ENCODE assay signal across 8 mouse cellular contexts in the genomic region with DNA sequence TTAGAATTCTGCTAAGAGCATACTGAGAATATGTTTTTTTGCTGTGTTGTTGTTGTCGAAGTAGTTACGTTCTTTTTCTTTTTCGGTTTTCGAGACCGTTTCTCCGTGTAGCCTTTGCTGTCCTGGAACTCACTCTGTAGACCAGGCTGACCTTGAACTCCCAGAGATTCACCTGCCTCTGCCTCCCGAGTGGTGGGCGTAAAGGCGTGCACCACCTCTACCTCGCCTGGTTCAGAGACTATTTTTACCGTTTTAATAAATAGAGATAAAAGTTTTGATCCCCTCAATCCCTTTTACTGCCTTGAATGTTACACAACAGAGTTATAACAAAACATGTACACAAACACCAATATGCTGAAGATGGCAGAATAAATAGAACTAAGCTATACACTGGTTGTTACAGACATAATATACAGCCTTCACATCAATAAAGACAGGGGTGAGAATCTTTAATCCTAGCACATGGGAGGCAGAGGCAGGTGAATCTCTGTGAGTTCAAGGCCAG. TPM values are rescaled to one million over a fixed set of nuclear protein-coding genes. Genes with fewer than 3 reads are reported as not detected.
DNase-seq lines count a peak whose midpoint lies in the region; ATAC-seq and TF ChIP-seq lines count a peak whose summit lies in the region.

No protein-coding gene starts in this region.

- no peak for TF ChIP-seq POLR2A in small intestine, adult 2 months (IDR thresholded peaks at IDR 0.05; ENCODE audit: low read depth, low read length)

- H3K27me3 ChIP-seq in lung, postnatal 0 days (replicated peaks; ENCODE audit: insufficient read depth, low read length) = no peaks in the 10 kb centered on the region
- H3K27me3 ChIP-seq in forebrain, embryonic 11.5 days (ENCODE audit: control insufficient read depth, insufficient read depth, low read length) = no peaks in the 10 kb centered on the region
- peaks cover 4% of the 10 kb centered on the region; the same call in 1 of the 2 replicates for H3K27me3 ChIP-seq in limb, embryonic 13.5 days
- H3K27me3 ChIP-seq in small intestine, adult 2 months (ENCODE audit: control insufficient read depth, insufficient read depth, low read length) = no peaks in the 10 kb centered on the region; the same call in 1 of the 2 replicates

- peak overlapping the region; percentile 33 for H3K4me3 ChIP-seq in lung, postnatal 0 days (ENCODE audit: low read depth, low read length)
- H3K4me3 ChIP-seq in forebrain, embryonic 11.5 days (ENCODE audit: low read depth, low read length) = peak overlapping the region; percentile 33
- peak overlapping the region; percentile 45 for H3K4me3 ChIP-seq in limb, embryonic 13.5 days
- peak overlapping the region; percentile 51 for H3K4me3 ChIP-seq in small intestine, adult 2 months (ENCODE audit: low read depth, low read length)

- H3K9me3 ChIP-seq in lung, postnatal 0 days (ENCODE audit: low read length) = no peaks in the 10 kb centered on the region
- no peaks in the 10 kb centered on the region for H3K9me3 ChIP-seq in forebrain, embryonic 11.5 days (ENCODE audit: control insufficient read depth, low read length)
- H3K9me3 ChIP-seq in limb, embryonic 13.5 days = no peaks in the 10 kb centered on the region

- peak overlapping the region; percentile 58 for H3K4me2 ChIP-seq in lung, postnatal 0 days (replicated peaks; ENCODE audit: low read depth, low read length)
- peak overlapping the region; percentile 55 for H3K4me2 ChIP-seq in forebrain, embryonic 11.5 days (ENCODE audit: low read depth, low read length, severe bottlenecking)
- peak overlapping the region; percentile 71 for H3K4me2 ChIP-seq in limb, embryonic 13.5 days (replicated peaks)

- no peak overlapping the region for H3K9ac ChIP-seq in lung, postnatal 0 days (replicated peaks; ENCODE audit: low read depth)
- peak overlapping the region; percentile 35; the same call in 1 of the 2 replicates for H3K9ac ChIP-seq in forebrain, embryonic 11.5 days (ENCODE audit: low read length)
- peak overlapping the region; percentile 63 for H3K9ac ChIP-seq in limb, embryonic 13.5 days

- no peak for TF ChIP-seq CTCF in lung, postnatal 0 days (IDR thresholded peaks at IDR 0.05)
- no peak for TF ChIP-seq CTCF in small intestine, adult 2 months (IDR thresholded peaks at IDR 0.05; ENCODE audit: extremely low read depth, insufficient read length, insufficient replicate concordance, low read depth, low read length)

- H3K36me3 ChIP-seq in lung, postnatal 0 days (ENCODE audit: insufficient read depth, low read length) = no peaks in the 10 kb centered on the region
- H3K36me3 ChIP-seq in forebrain, embryonic 11.5 days (ENCODE audit: control insufficient read depth, insufficient read depth, low read length) = no peaks in the 10 kb centered on the region
- H3K36me3 ChIP-seq in limb, embryonic 13.5 days = no peaks in the 10 kb centered on the region
- no peaks in the 10 kb centered on the region for H3K36me3 ChIP-seq in small intestine, adult 2 months (ENCODE audit: control insufficient read depth, insufficient read depth, low read length)

- 0 out of 2 replicates have a peak overlapping the region, but pooled peaks have one; percentile 10 for H3K27ac ChIP-seq in lung, postnatal 0 days (ENCODE audit: low read length)
- H3K27ac ChIP-seq in forebrain, embryonic 11.5 days (ENCODE audit: low read depth, low read length) = no peak overlapping the region
- no peak overlapping the region for H3K27ac ChIP-seq in limb, embryonic 13.5 days
- H3K27ac ChIP-seq in small intestine, adult 2 months (ENCODE audit: insufficient read depth, low read depth, low read length) = no peak overlapping the region

- WGBS in lung, postnatal 0 days = 52% methylated on average over 11 of the region's 11 CpGs
- WGBS in forebrain, embryonic 11.5 days = 71% methylated on average over 11 of the region's 11 CpGs
- WGBS in limb, embryonic 13.5 days = 57% methylated on average over 11 of the region's 11 CpGs
- 51% methylated on average over 11 of the region's 11 CpGs for WGBS in small intestine, adult 2 months

- no peaks in the 10 kb centered on the region for H3K4me1 ChIP-seq in lung, postnatal 0 days (ENCODE audit: insufficient read depth, low read depth, low read length)
- no peaks in the 10 kb centered on the region for H3K4me1 ChIP-seq in forebrain, embryonic 11.5 days (replicated peaks; ENCODE audit: control insufficient read depth, insufficient read depth, low read length)
- H3K4me1 ChIP-seq in limb, embryonic 13.5 days = peaks cover 11% of the 10 kb centered on the region
- H3K4me1 ChIP-seq in small intestine, adult 2 months (ENCODE audit: control insufficient read depth, insufficient read depth, insufficient read length, low read length) = no peaks in the 10 kb centered on the region

- no peak for ATAC-seq in lung, postnatal 0 days
- no peak for ATAC-seq in forebrain, embryonic 11.5 days (replicated peaks; ENCODE audit: low FRiP score)
- no peak for ATAC-seq in limb, embryonic 13.5 days (ENCODE audit: low FRiP score, low read depth)
- no peak for ATAC-seq in CD4-positive, CD25-positive, alpha-beta regulatory T cell, adult 4 months

- TF ChIP-seq EP300 in lung, postnatal 0 days (IDR thresholded peaks at IDR 0.05) = no peak

- no peak for DNase-seq in lung, postnatal 0 days (ENCODE audit: low spot score)
- no peak for DNase-seq in lung, adult 18-20 months
- DNase-seq in forebrain, embryonic 11.5 days (ENCODE audit: low spot score) = no peak
- DNase-seq in cerebellum, adult 8-10 months = no peak
- no peak for DNase-seq in right cerebral cortex, postnatal 4 days

RNA-seq across cellular contexts. Expression of gene Cpsf6, which starts 14.1 kb away (rescaled TPM):
- 61.0 and 67.6 TPM in 2 replicates for polyA plus RNA-seq in lung, postnatal 0 days (2015; fragmentation: Nextera tagmentation; extraction: Ambion mirVana)
- polyA plus RNA-seq in forebrain, embryonic 11.5 days (2014; fragmentation: Nextera tagmentation; extraction: Ambion mirVana) = 275 and 282 TPM in 2 replicates
- polyA plus RNA-seq in limb, embryonic 13.5 days (2015; fragmentation: Nextera tagmentation; extraction: Ambion mirVana) = 178 and 191 TPM in 2 replicates
- 22.6 and 36.6 TPM in 2 replicates for polyA plus RNA-seq in small intestine, adult 2 months (2012; rRNA removed)
- 100 to 1,000 TPM; 116 to 124 TPM for polyA plus RNA-seq in CD4-positive, CD25-positive, alpha-beta regulatory T cell, adult 4 months (2017; shearing (Covaris generic))
